Mouse (Mus musculus) kidney, postnatal 0 days (tissue): ENCODE data around the gene Slc22a4. TPM values are rescaled to one million over a fixed set of nuclear protein-coding genes. Genes with fewer than 3 reads are reported as not detected.

Experiments used
- ATAC-seq: fragments of 200-750 bp; cut with Nextera tagmentation; replicated peaks from 2 replicates; pipeline ENCODE4 v1.8.0; 2017; ENCODE audit warnings: low read depth, moderate number of reproducible peaks, moderate TSS enrichment, moderate library complexity; ENCODE audit not compliant: low FRiP score
- DNase-seq: peaks from one replicate; pipeline ENCODE4 v3.0.0-alpha.2; 2016; ENCODE audit warnings: low spot score
- H3K27ac ChIP-seq: fragments of 300-500 bp; sonication (generic); 2 replicates; pipeline ENCODE4 v1.5.1; 2014; ENCODE audit warnings: mild to moderate bottlenecking
- H3K27me3 ChIP-seq: fragments of 300-500 bp; sonication (generic); 2 replicates; pipeline ENCODE4 v1.6.1; 2014; ENCODE audit warnings: low read length, mixed read lengths; ENCODE audit not compliant: insufficient read depth
- H3K36me3 ChIP-seq: fragments of 300-500 bp; sonication (generic); 2 replicates; pipeline ENCODE4 v1.6.1; 2014; ENCODE audit warnings: low read length, mixed read lengths; ENCODE audit not compliant: insufficient read depth
- H3K4me1 ChIP-seq: fragments of 300-500 bp; sonication (generic); replicated peaks from 2 replicates; pipeline ENCODE4 v1.6.1; 2014; ENCODE audit warnings: antibody characterized with exemption, low read length, mixed read lengths; ENCODE audit not compliant: insufficient read depth
- H3K4me2 ChIP-seq: fragments of 300-500 bp; sonication (generic); 2 replicates; pipeline ENCODE4 v1.6.1; 2014; ENCODE audit warnings: mild to moderate bottlenecking, low read length, moderate library complexity, mixed read lengths
- H3K4me3 ChIP-seq: fragments of 300-500 bp; sonication (generic); replicated peaks from 2 replicates; pipeline ENCODE4 v1.5.1; 2014; ENCODE audit warnings: low read depth, low read length
- H3K9ac ChIP-seq: fragments of 300-500 bp; sonication (generic); 2 replicates; pipeline ENCODE4 v1.6.1; 2014; ENCODE audit warnings: low read depth, low read length
- H3K9me3 ChIP-seq: fragments of 300-500 bp; sonication (generic); replicated peaks from 2 replicates; pipeline ENCODE4 v1.6.1; 2016; ENCODE audit warnings: low read length, inconsistent platforms, mixed read lengths
- CTCF ChIP-seq: IDR thresholded peaks from 2 replicates; pipeline ENCODE4 v1.5.1; 2016; ENCODE audit warnings: antibody characterized with exemption, low read depth, mild to moderate bottlenecking, moderate library complexity
- WGBS: fragments of 180-500 bp; shearing (Covaris S2); extraction: QIAGEN DNeasy Blood & Tissue Kit; methylation state at CpG from one replicate; pipeline ENCODE4 v1.1.7; 2014; 5-methylcytosine and 5-hydroxymethylcytosine counted together
- polyA plus RNA-seq: library from polyadenylated mRNA; unstranded; fragments of >200 nt; fragmentation: Nextera tagmentation; extraction: Ambion mirVana; gene quantifications from 2 replicates; pipeline ENCODE4 v1.2.1, GENCODE M21; 2015

Gene Slc22a4
- polyA plus RNA-seq, 1 experiment from 2014 or later, result 3.6 TPM

DNA sequence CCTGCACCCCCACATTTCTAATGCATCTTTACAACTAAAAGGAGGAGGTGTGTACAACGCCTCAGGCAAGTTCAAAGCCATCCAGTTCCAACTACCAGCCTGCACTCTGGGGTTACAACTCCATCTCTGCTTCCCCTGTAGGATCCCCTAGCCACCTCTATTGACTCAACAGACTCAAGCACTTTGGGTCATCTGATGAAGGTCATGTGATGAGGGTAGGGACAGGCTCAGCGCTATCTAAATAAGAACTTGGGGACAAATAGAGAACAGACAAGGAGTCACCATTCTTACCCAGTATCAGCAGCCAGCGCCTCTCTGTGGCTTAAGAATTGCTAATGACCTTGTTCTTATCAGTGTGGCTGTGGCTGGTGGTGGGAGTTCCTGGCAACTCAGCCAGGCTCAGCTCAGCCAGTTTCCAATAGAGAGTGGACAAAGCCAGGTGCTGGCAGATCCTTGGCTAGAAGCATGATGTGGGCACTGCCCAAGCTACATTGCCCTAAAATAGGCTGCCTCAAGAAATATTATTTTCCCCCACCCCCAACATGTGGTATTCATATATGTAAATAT, 36.6 kb upstream of the Slc22a4 start:
- Histone ChIP-seq H3K4me1 (peaks cover 36% of the 10 kb centered on the region), H3K27ac (no peak overlapping the region), H3K9ac (no peak overlapping the region), H3K9me3 (no peaks in the 10 kb centered on the region), H3K4me3 (no peak overlapping the region), H3K36me3 (no peaks in the 10 kb centered on the region), H3K4me2 (no peak overlapping the region), H3K27me3 (no peaks in the 10 kb centered on the region)
- TF ChIP-seq CTCF, result no peak
- no peak for DNase-seq
- WGBS, result 90% methylated on average over 3 of the region's 3 CpGs
- no peak for ATAC-seq

DNA sequence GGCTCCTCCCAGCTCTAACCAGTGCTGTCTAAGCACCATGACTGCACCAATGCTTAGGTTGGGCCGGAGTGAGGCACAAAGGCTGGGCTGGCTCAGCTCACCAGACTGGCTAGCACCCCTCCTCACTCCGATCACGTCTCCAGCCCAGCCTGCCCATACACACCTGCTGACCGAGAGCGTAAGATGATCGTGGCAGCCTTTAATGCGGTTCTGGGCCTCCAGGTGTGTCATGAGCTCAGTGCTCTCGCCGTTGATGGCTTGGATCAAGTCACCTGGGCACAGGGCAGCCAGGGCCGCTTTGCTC, 35.5 kb upstream of the Slc22a4 start:
- no peaks in the 10 kb centered on the region for H3K27me3 ChIP-seq
- DNase-seq, result no peak
- H3K4me2 ChIP-seq, result no peak overlapping the region
- no peak for TF ChIP-seq CTCF
- no peak for ATAC-seq
- H3K4me1 ChIP-seq, result peaks cover 31% of the 10 kb centered on the region
- no peak overlapping the region for H3K4me3 ChIP-seq
- H3K9ac ChIP-seq, result no peak overlapping the region
- H3K27ac ChIP-seq, result no peak overlapping the region
- no peaks in the 10 kb centered on the region for H3K9me3 ChIP-seq
- 84% methylated on average over 10 of the region's 10 CpGs for WGBS
- no peaks in the 10 kb centered on the region for H3K36me3 ChIP-seq

DNA sequence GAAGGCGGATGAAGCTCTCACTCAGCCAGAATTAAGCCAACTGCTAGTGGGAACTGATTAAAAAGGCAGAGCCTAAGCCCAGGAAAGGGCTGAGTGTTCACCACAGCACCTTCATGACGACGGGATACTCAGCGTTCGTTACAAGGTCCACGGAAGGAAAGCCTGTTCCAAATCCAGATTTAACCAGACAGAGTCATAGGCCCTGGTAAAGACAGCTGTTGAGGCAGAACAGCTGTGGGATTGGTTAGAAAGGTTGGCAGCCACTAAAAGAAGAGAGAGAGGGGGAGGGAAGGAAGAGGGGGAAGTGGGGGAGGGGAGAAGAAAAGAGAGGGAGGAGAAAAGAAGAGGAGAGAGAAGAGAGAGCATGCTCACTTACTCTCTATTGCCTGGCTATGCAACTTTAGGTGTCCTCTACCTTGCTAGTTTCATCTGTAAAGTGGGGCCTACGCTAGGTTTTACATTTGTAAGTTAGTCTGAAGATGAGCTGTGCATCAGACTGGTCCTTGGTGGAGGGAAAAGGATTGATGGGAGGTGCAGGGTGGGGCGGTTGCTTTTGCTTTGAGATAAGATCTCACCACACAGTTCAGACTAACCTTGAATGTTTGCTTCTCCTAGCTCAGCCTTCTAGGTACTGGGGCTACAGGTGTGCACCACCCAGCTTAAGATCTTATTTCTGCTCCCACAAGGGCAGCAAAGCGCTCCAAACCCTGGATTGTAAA, 35.0 kb upstream of the Slc22a4 start:
- 54% methylated on average over 9 of the region's 9 CpGs for WGBS
- TF ChIP-seq CTCF, result no peak
- Histone ChIP-seq H3K27ac (no peak overlapping the region), H3K9me3 (no peaks in the 10 kb centered on the region), H3K4me1 (peaks cover 31% of the 10 kb centered on the region), H3K9ac (no peak overlapping the region), H3K36me3 (no peaks in the 10 kb centered on the region), H3K27me3 (no peaks in the 10 kb centered on the region), H3K4me2 (no peak overlapping the region), H3K4me3 (no peak overlapping the region)
- DNase-seq, result peak; percentile 58
- ATAC-seq, result no peak

DNA sequence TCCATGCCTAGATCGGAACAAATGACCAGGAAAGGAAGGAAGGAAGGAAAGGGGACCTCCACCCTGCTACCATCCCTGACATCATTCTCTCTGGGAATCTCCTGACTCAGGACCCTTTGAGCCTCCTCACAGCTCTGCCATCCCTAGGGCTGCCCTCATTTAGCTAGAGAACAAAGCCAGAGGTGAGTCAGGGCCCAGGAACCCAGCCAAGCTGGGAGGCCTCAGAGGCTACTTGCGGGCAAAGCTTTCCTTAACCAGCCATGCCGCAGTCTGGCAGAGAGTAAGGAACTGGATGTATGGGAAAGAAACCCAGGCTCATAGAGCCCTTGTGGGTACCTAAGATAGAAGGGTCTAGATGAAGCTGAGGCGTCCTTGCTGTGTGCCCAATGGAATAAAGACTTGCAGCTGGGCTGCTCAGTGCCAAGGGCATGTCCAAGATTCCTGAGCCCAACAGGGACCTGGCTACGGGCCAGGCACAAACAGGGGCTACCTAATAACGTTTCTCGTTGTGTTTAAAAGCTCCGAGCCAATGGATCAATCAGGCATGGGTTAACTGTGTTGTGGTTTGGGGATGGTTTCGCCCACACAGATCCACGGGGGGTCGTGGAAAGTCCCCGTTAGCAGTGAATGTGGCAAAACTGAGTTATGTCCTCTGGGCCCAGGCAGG, 34.3 kb upstream of the Slc22a4 start:
- Histone ChIP-seq H3K9ac (no peak overlapping the region), H3K36me3 (no peaks in the 10 kb centered on the region), H3K4me3 (no peak overlapping the region), H3K27ac (no peak overlapping the region; the same call in 1 of the 2 replicates), H3K9me3 (no peaks in the 10 kb centered on the region), H3K27me3 (no peaks in the 10 kb centered on the region), H3K4me2 (no peak overlapping the region), H3K4me1 (peaks cover 29% of the 10 kb centered on the region)
- DNase-seq (no peak), ATAC-seq (no peak)
- no peak for TF ChIP-seq CTCF
- 61% methylated on average over 12 of the region's 12 CpGs for WGBS

DNA sequence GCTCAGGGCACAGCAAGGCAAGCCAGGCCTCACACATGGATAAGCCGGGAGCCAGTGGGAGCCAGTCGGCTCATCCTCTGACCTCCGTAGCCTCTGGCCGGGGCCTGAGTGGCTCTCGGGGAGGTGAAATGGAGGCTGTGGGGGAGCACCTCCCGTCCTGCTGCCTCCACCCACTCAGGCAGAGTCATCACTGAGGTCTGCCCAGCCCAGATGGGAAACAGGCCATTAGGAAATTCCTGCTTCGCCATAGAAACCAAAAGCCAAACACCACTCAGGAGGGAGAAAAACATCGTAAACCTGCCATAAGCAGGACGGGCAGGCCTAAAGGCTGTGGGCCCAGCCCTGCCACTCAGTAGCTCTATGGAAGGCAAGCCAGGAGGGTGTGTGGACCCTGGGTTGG, 32.4 kb upstream of the Slc22a4 start:
- H3K27me3 ChIP-seq, result no peaks in the 10 kb centered on the region
- peak overlapping the region; percentile 47 for H3K27ac ChIP-seq
- 0 out of 2 replicates have a peak overlapping the region, but pooled peaks have one; percentile 3 for H3K9ac ChIP-seq
- H3K4me2 ChIP-seq, result no peak overlapping the region
- H3K36me3 ChIP-seq, result no peaks in the 10 kb centered on the region
- WGBS, result 11% methylated on average over 9 of the region's 9 CpGs
- TF ChIP-seq CTCF, result no peak
- H3K4me3 ChIP-seq, result no peak overlapping the region
- H3K4me1 ChIP-seq, result peaks cover 28% of the 10 kb centered on the region
- H3K9me3 ChIP-seq, result no peaks in the 10 kb centered on the region
- peak; percentile 82 for ATAC-seq
- DNase-seq, result peak; percentile 95

DNA sequence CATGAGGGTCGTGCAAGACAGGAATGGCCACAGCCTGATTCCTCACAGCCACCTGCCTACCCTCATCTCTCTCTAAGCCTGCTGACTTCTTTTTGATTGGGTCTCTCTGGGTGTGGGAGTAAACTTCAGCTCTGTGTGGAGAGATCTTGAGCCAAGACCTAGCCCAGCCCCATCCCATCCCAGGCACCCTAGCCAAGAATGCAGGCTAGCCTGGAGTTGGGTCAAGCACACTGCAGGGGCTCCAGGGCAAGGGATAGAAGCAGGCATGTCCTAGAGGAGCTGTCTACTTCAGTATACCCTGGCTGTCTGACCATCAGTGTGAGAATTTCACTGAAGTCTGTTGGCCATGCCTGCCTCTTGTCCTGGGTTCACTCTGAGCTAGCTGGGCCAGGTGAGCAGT, 31.6 kb upstream of the Slc22a4 start:
- no peak for DNase-seq
- WGBS, result 36% methylated on average over 1 of the region's 1 CpGs
- Histone ChIP-seq H3K9ac (no peak overlapping the region), H3K36me3 (no peaks in the 10 kb centered on the region), H3K27ac (peak overlapping the region; percentile 47), H3K4me1 (peaks cover 28% of the 10 kb centered on the region), H3K9me3 (no peaks in the 10 kb centered on the region), H3K4me3 (no peak overlapping the region), H3K27me3 (no peaks in the 10 kb centered on the region), H3K4me2 (no peak overlapping the region)
- TF ChIP-seq CTCF, result no peak
- no peak for ATAC-seq
